Mouse (Mus musculus): ENCODE measurements around the gene Hgfac. TPM values are rescaled to one million over a fixed set of nuclear protein-coding genes. Genes with fewer than 3 reads are reported as not detected.

The Hgfac gene
- polyA plus RNA-seq, 1 experiment from 2014 or later, result not detected

- Histone ChIP-seq H3K4me2 (ENCODE audit: low read length) (no peak overlapping the region), H3K9ac (ENCODE audit: low read length) (no peak overlapping the region), H3K27me3 (replicated peaks; ENCODE audit: control insufficient read depth, insufficient read depth, low read length) (0 out of 2 replicates have a peak, but pooled peaks cover 5% of the 10 kb centered on the region), H3K4me1 (ENCODE audit: control insufficient read depth, insufficient read depth, low read length) (peaks cover 7% of the 10 kb centered on the region; the same call in 1 of the 2 replicates), H3K27ac (ENCODE audit: low read depth, low read length) (no peak overlapping the region), H3K9me3 (replicated peaks; ENCODE audit: control insufficient read depth, low read length) (no peaks in the 10 kb centered on the region), H3K4me3 (ENCODE audit: low read depth, low read length) (no peak overlapping the region), H3K36me3 (ENCODE audit: control insufficient read depth, insufficient read depth, low read length) (no peaks in the 10 kb centered on the region)
- ATAC-seq (no peak), DNase-seq (ENCODE audit: low spot score) (no peak)
- 91% methylated on average over 3 of the region's 3 CpGs for WGBS
These were observed 13.3 kb downstream of the Hgfac start for GRCm38 (mm10) chr5:35054628-35055027.

- Histone ChIP-seq H3K4me2 (ENCODE audit: low read length) (no peak overlapping the region), H3K9ac (ENCODE audit: low read length) (no peak overlapping the region), H3K4me1 (ENCODE audit: control insufficient read depth, insufficient read depth, low read length) (peaks cover 7% of the 10 kb centered on the region; the same call in 1 of the 2 replicates), H3K27ac (ENCODE audit: low read depth, low read length) (no peak overlapping the region), H3K27me3 (replicated peaks; ENCODE audit: control insufficient read depth, insufficient read depth, low read length) (0 out of 2 replicates have a peak, but pooled peaks cover 5% of the 10 kb centered on the region), H3K4me3 (ENCODE audit: low read depth, low read length) (no peak overlapping the region), H3K36me3 (ENCODE audit: control insufficient read depth, insufficient read depth, low read length) (no peaks in the 10 kb centered on the region), H3K9me3 (replicated peaks; ENCODE audit: control insufficient read depth, low read length) (no peaks in the 10 kb centered on the region)
- ATAC-seq, result no peak
- peak; percentile 29 for DNase-seq (ENCODE audit: low spot score)
- WGBS, result 66% methylated on average over 12 of the region's 12 CpGs
These were observed 13.8 kb downstream of the Hgfac start for GRCm38 (mm10) chr5:35055076-35055475.

GRCm38 (mm10) chr5:35056604-35057432 is 15.5 kb downstream of the Hgfac start, which contains the start of gene Dok7:
Gene Dok7 (plus strand): TSS chr5:35056766.
- Histone ChIP-seq H3K27me3 (replicated peaks; ENCODE audit: control insufficient read depth, insufficient read depth, low read length) (0 out of 2 replicates have a peak, but pooled peaks cover 5% of the 10 kb centered on the region), H3K9me3 (replicated peaks; ENCODE audit: control insufficient read depth, low read length) (no peaks in the 10 kb centered on the region), H3K9ac (ENCODE audit: low read length) (peak within 1 kb of the TSS; percentile 78), H3K4me3 (ENCODE audit: low read depth, low read length) (peak within 1 kb of the TSS; percentile 52), H3K4me2 (ENCODE audit: low read length) (peak within 1 kb of the TSS; percentile 92), H3K36me3 (ENCODE audit: control insufficient read depth, insufficient read depth, low read length) (no peaks in the 10 kb centered on the region), H3K27ac (ENCODE audit: low read depth, low read length) (no peak within 1 kb of the TSS), H3K4me1 (ENCODE audit: control insufficient read depth, insufficient read depth, low read length) (peaks cover 7% of the 10 kb centered on the region; the same call in 1 of the 2 replicates)
- ATAC-seq (peak; percentile 66), DNase-seq (ENCODE audit: low spot score) (peak; percentile 56)
- under 1% methylated on average over 60 of the region's 74 CpGs for WGBS

- H3K27ac ChIP-seq (ENCODE audit: low read depth, low read length), result no peak overlapping the region
- DNase-seq (ENCODE audit: low spot score) (peak; percentile 31), ATAC-seq (peak; percentile 14; the same call in 1 of the 2 replicates)
- H3K4me2 ChIP-seq (ENCODE audit: low read length), result peak overlapping the region; percentile 92
- peak overlapping the region; percentile 78 for H3K9ac ChIP-seq (ENCODE audit: low read length)
- no peaks in the 10 kb centered on the region for H3K9me3 ChIP-seq (replicated peaks; ENCODE audit: control insufficient read depth, low read length)
- H3K27me3 ChIP-seq (replicated peaks; ENCODE audit: control insufficient read depth, insufficient read depth, low read length), result 0 out of 2 replicates have a peak, but pooled peaks cover 5% of the 10 kb centered on the region
- peak overlapping the region; percentile 52 for H3K4me3 ChIP-seq (ENCODE audit: low read depth, low read length)
- peaks cover 7% of the 10 kb centered on the region; the same call in 1 of the 2 replicates for H3K4me1 ChIP-seq (ENCODE audit: control insufficient read depth, insufficient read depth, low read length)
- no peaks in the 10 kb centered on the region for H3K36me3 ChIP-seq (ENCODE audit: control insufficient read depth, insufficient read depth, low read length)
- 13% methylated on average over 4 of the region's 4 CpGs for WGBS
These were observed 16.3 kb downstream of the Hgfac start for GRCm38 (mm10) chr5:35057582-35057981.

GRCm38 (mm10) chr5:35058216-35058615 is 16.9 kb downstream of the Hgfac start:
- no peaks in the 10 kb centered on the region for H3K9me3 ChIP-seq (replicated peaks; ENCODE audit: control insufficient read depth, low read length)
- H3K4me2 ChIP-seq (ENCODE audit: low read length), result peak overlapping the region; percentile 92
- ATAC-seq (no peak), DNase-seq (ENCODE audit: low spot score) (no peak)
- 0 out of 2 replicates have a peak, but pooled peaks cover 5% of the 10 kb centered on the region for H3K27me3 ChIP-seq (replicated peaks; ENCODE audit: control insufficient read depth, insufficient read depth, low read length)
- no peaks in the 10 kb centered on the region for H3K36me3 ChIP-seq (ENCODE audit: control insufficient read depth, insufficient read depth, low read length)
- no peak overlapping the region for H3K4me3 ChIP-seq (ENCODE audit: low read depth, low read length)
- 0 out of 2 replicates have a peak overlapping the region, but pooled peaks have one; percentile 78 for H3K9ac ChIP-seq (ENCODE audit: low read length)
- peaks cover 7% of the 10 kb centered on the region; the same call in 1 of the 2 replicates for H3K4me1 ChIP-seq (ENCODE audit: control insufficient read depth, insufficient read depth, low read length)
- no peak overlapping the region for H3K27ac ChIP-seq (ENCODE audit: low read depth, low read length)
- 50% methylated on average over 1 of the region's 1 CpGs for WGBS

- Histone ChIP-seq H3K9ac (ENCODE audit: low read length) (no peak overlapping the region), H3K27me3 (replicated peaks; ENCODE audit: control insufficient read depth, insufficient read depth, low read length) (0 out of 2 replicates have a peak, but pooled peaks cover 5% of the 10 kb centered on the region), H3K4me3 (ENCODE audit: low read depth, low read length) (no peak overlapping the region), H3K4me2 (ENCODE audit: low read length) (no peak overlapping the region), H3K36me3 (ENCODE audit: control insufficient read depth, insufficient read depth, low read length) (no peaks in the 10 kb centered on the region), H3K9me3 (replicated peaks; ENCODE audit: control insufficient read depth, low read length) (no peaks in the 10 kb centered on the region), H3K4me1 (ENCODE audit: control insufficient read depth, insufficient read depth, low read length) (peaks cover 6% of the 10 kb centered on the region; the same call in 1 of the 2 replicates), H3K27ac (ENCODE audit: low read depth, low read length) (no peak overlapping the region)
- ATAC-seq (no peak), DNase-seq (ENCODE audit: low spot score) (no peak)
- 80% methylated on average over 3 of the region's 3 CpGs for WGBS
These were observed 18.8 kb downstream of the Hgfac start for GRCm38 (mm10) chr5:35060098-35060497.

GRCm38 (mm10) chr5:35069841-35070240 is 28.5 kb downstream of the Hgfac start:
- Histone ChIP-seq H3K4me3 (ENCODE audit: low read depth, low read length) (no peak overlapping the region), H3K9me3 (replicated peaks; ENCODE audit: control insufficient read depth, low read length) (no peaks in the 10 kb centered on the region), H3K27ac (ENCODE audit: low read depth, low read length) (no peak overlapping the region), H3K36me3 (ENCODE audit: control insufficient read depth, insufficient read depth, low read length) (no peaks in the 10 kb centered on the region), H3K4me2 (ENCODE audit: low read length) (no peak overlapping the region), H3K9ac (ENCODE audit: low read length) (no peak overlapping the region), H3K27me3 (replicated peaks; ENCODE audit: control insufficient read depth, insufficient read depth, low read length) (no peaks in the 10 kb centered on the region), H3K4me1 (ENCODE audit: control insufficient read depth, insufficient read depth, low read length) (0 out of 2 replicates have a peak, but pooled peaks cover 4% of the 10 kb centered on the region)
- DNase-seq (ENCODE audit: low spot score) (no peak), ATAC-seq (no peak)
- 91% methylated on average over 2 of the region's 2 CpGs for WGBS

- DNase-seq (ENCODE audit: low spot score), result no peak
These were observed 29.0 kb downstream of the Hgfac start for GRCm38 (mm10) chr5:35070314-35070713.

More at GRCm38 (mm10) chr5:35070314-35070713, 29.0 kb downstream of the Hgfac start:
- Histone ChIP-seq H3K4me1 (ENCODE audit: control insufficient read depth, insufficient read depth, low read length) (0 out of 2 replicates have a peak, but pooled peaks cover 4% of the 10 kb centered on the region), H3K9me3 (replicated peaks; ENCODE audit: control insufficient read depth, low read length) (no peaks in the 10 kb centered on the region), H3K9ac (ENCODE audit: low read length) (no peak overlapping the region), H3K27ac (ENCODE audit: low read depth, low read length) (0 out of 2 replicates have a peak overlapping the region, but pooled peaks have one; percentile 27), H3K27me3 (replicated peaks; ENCODE audit: control insufficient read depth, insufficient read depth, low read length) (no peaks in the 10 kb centered on the region), H3K36me3 (ENCODE audit: control insufficient read depth, insufficient read depth, low read length) (no peaks in the 10 kb centered on the region), H3K4me2 (ENCODE audit: low read length) (no peak overlapping the region), H3K4me3 (ENCODE audit: low read depth, low read length) (no peak overlapping the region)
- no peak for ATAC-seq
- WGBS, result 81% methylated on average over 8 of the region's 8 CpGs

All from forebrain, embryonic 14.5 days (tissue).